Mouse (Mus musculus) liver, adult 2 months (tissue): ENCODE results near the gene Gstm5.

Experiments
- CTCF ChIP-seq: fragments of 200-500 bp; IDR thresholded peaks from 2 replicates; pipeline ENCODE4 v1.5.1; 2011; ENCODE audit warnings: low read depth, low read length, control low read depth
- POLR2A ChIP-seq: fragments of 200-500 bp; IDR thresholded peaks from 2 replicates; pipeline ENCODE4 v1.6.1; 2011; ENCODE audit warnings: low read length, control low read depth; ENCODE audit not compliant: insufficient read depth; ENCODE audit errors: extremely low read depth

- TF ChIP-seq POLR2A = no peak
- TF ChIP-seq CTCF = no peak
Measured at GRCm38 (mm10) chr3:107875231-107875630, 20.4 kb upstream of the Gstm5 start.
